Mouse (Mus musculus): Measurements from ENCODE around the gene Myf6. TPM values are rescaled to one million over a fixed set of nuclear protein-coding genes. Genes with fewer than 3 reads are reported as not detected.
A peak's percentile ranks its signal among the peaks of the same experiment; 100 is the strongest.

The Myf6 gene
- polyA plus RNA-seq, 1 experiment = 4.4 TPM

DNA sequence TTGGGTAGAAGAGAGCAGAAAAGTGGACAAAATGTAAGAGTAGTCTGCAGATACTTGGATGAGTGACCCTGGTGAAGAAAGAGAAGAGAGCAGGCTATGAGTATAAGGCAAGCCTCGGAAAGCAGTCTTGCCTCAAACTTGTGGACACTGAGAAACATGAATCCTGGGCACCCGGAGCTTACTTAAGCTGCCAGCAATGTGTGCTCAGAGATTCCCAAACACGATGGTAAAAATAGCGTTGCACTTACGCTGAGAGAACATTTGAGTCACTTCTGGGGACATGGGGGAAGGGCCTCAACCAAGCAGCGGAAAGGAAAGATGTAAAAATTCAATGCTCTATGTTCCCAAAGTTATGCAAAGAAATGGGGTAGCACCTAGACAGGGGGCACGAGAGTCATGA is 5.1 kb upstream of the Myf6 start:
- H3K36me3 ChIP-seq (ENCODE audit: control insufficient read depth, insufficient read depth) = no peaks in the 10 kb centered on the region
- no peak overlapping the region for H3ac ChIP-seq (ENCODE audit: control insufficient read depth, insufficient read length)
- TF ChIP-seq TCF12 (IDR thresholded peaks at IDR 0.05; ENCODE audit: insufficient read depth, poor library complexity, severe bottlenecking) (no peak), POLR2AphosphoS2 (IDR thresholded peaks at IDR 0.05; ENCODE audit: insufficient read length, low read depth) (peak; percentile 52), MYOD1 (IDR thresholded peaks at IDR 0.05; ENCODE audit: control insufficient read depth in 1 of 3, insufficient read length in 2 of 3, low read depth in 2 of 3) (no peak), POLR2A (IDR thresholded peaks at IDR 0.05; ENCODE audit: insufficient read length, low read depth) (peak; percentile 29), TCF3 (IDR thresholded peaks at IDR 0.05; ENCODE audit: insufficient read length, low read depth) (no peak), MYOG (IDR thresholded peaks at IDR 0.05; ENCODE audit: control insufficient read depth in 1 of 3, insufficient read depth in 1 of 3, insufficient read length in 2 of 3, low read depth in 2 of 3) (no peak), USF1 (IDR thresholded peaks at IDR 0.05; ENCODE audit: low read depth) (no peak), MAX (IDR thresholded peaks at IDR 0.05; ENCODE audit: low read depth) (no peak), E2F4 (IDR thresholded peaks at IDR 0.05; ENCODE audit: insufficient read depth) (no peak), REST (IDR thresholded peaks at IDR 0.05; ENCODE audit: insufficient read depth, insufficient read length) (no peak), CEBPB (IDR thresholded peaks at IDR 0.05; ENCODE audit: insufficient read depth, poor library complexity, severe bottlenecking) (0 out of 2 replicates have a peak, but pooled peaks have one; percentile 38)
- H3K4me2 ChIP-seq (ENCODE audit: low read depth) = peak overlapping the region; percentile 87
- H3K4me3 ChIP-seq = peak overlapping the region; percentile 3
- H3K79me2 ChIP-seq (ENCODE audit: control insufficient read depth, insufficient read depth) = no peaks in the 10 kb centered on the region
- H3K27me3 ChIP-seq (ENCODE audit: control insufficient read depth, insufficient read depth, insufficient read length) = no peaks in the 10 kb centered on the region

DNA sequence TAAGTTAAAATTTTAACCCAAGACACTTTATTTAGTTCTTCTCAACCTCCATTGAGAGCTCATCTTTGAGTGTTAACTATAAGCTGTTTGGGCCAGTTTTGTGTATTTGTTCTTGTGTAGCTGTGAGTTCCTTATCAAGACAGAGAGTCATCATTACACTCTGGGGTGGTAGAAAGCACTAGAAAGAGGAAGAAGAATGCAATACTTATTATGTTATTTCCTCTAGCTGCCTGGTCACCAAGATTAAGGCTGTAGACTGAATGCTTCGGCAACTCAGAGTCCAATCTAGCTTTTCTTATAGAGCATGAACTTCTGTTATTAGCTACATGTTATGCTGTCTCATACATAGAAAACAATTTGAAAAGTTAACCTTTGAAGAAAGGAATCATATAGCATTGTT is 1.9 kb upstream of the Myf6 start:
- H3K27me3 ChIP-seq (ENCODE audit: control insufficient read depth, insufficient read depth, insufficient read length) = no peaks in the 10 kb centered on the region
- peaks cover 4% of the 10 kb centered on the region for H3K79me2 ChIP-seq (ENCODE audit: control insufficient read depth, insufficient read depth)
- no peak overlapping the region for H3ac ChIP-seq (ENCODE audit: control insufficient read depth, insufficient read length)
- TF ChIP-seq SRF (IDR thresholded peaks at IDR 0.05; ENCODE audit: control insufficient read depth, insufficient read length, low read depth) (no peak), TCF12 (IDR thresholded peaks at IDR 0.05; ENCODE audit: insufficient read depth, poor library complexity, severe bottlenecking) (no peak)
- no peak overlapping the region for H3K4me3 ChIP-seq
- no peak overlapping the region for H3K4me2 ChIP-seq (ENCODE audit: low read depth)
- no peaks in the 10 kb centered on the region for H3K36me3 ChIP-seq (ENCODE audit: control insufficient read depth, insufficient read depth)

DNA sequence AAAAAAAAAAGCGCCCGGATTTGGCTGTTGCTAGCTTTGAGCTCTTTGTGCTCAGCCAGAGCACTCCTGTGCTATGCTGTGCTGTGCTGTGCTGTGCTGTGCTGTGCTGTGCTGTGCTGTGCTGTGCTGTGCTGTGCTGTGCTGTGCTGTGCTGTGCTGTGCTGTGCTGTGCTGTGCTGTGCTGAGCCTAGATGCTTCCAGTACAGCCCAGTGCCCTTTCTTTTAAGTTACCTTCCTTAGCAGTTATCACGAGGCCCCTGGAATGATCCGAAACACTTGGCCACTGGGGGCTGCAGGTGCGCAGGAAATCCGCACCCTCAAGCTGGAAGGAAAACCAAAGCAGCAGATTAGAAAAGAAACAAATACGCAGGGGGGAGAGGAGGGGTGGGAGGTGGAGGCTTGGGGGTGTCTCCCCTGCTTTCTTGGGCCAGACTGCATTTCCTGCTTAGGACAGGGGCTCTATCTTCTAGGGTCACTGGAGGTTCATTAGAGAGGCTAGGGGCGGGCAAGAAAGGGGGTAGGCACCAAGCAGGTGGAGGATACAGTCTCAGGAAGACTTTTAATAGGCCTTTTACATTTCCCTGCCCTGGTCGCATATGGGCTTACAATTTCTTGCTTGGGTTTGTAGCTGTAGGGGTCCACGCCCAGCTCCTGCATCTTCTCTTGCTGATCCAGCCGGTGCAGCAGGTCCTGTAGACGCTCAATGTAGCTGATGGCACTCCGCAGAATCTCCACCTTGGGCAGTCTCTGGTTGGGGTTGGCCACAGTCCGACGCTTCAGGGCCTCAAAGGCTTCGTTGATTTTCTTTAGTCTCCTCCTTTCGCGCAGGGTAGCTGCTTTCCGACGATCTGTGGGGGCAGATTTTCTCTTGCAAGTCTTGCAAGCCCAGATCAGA is 710 bp downstream of the Myf6 start:
- peak overlapping the region; percentile 16 for H3K4me3 ChIP-seq
- H3ac ChIP-seq (ENCODE audit: control insufficient read depth, insufficient read length) = no peak overlapping the region
- no peaks in the 10 kb centered on the region for H3K36me3 ChIP-seq (ENCODE audit: control insufficient read depth, insufficient read depth)
- TF ChIP-seq TCF3 (IDR thresholded peaks at IDR 0.05; ENCODE audit: insufficient read length, low read depth) (no peak), POLR2AphosphoS2 (IDR thresholded peaks at IDR 0.05; ENCODE audit: insufficient read length, low read depth) (no peak), CEBPB (IDR thresholded peaks at IDR 0.05; ENCODE audit: insufficient read depth, poor library complexity, severe bottlenecking) (no peak), REST (IDR thresholded peaks at IDR 0.05; ENCODE audit: insufficient read depth, insufficient read length) (no peak), TCF12 (IDR thresholded peaks at IDR 0.05; ENCODE audit: insufficient read depth, poor library complexity, severe bottlenecking) (no peak), MAX (IDR thresholded peaks at IDR 0.05; ENCODE audit: low read depth) (no peak), MYOG (IDR thresholded peaks at IDR 0.05; ENCODE audit: control insufficient read depth in 1 of 3, insufficient read depth in 1 of 3, insufficient read length in 2 of 3, low read depth in 2 of 3) (no peak), USF1 (IDR thresholded peaks at IDR 0.05; ENCODE audit: low read depth) (no peak), SRF (IDR thresholded peaks at IDR 0.05; ENCODE audit: control insufficient read depth, insufficient read length, low read depth) (no peak), E2F4 (IDR thresholded peaks at IDR 0.05; ENCODE audit: insufficient read depth) (no peak), POLR2A (IDR thresholded peaks at IDR 0.05; ENCODE audit: insufficient read length, low read depth) (no peak), MYOD1 (IDR thresholded peaks at IDR 0.05; ENCODE audit: control insufficient read depth in 1 of 3, insufficient read length in 2 of 3, low read depth in 2 of 3) (no peak)
- peak overlapping the region; percentile 90 for H3K4me2 ChIP-seq (ENCODE audit: low read depth)
- no peaks in the 10 kb centered on the region for H3K27me3 ChIP-seq (ENCODE audit: control insufficient read depth, insufficient read depth, insufficient read length)
- H3K79me2 ChIP-seq (ENCODE audit: control insufficient read depth, insufficient read depth) = peaks cover 16% of the 10 kb centered on the region

DNA sequence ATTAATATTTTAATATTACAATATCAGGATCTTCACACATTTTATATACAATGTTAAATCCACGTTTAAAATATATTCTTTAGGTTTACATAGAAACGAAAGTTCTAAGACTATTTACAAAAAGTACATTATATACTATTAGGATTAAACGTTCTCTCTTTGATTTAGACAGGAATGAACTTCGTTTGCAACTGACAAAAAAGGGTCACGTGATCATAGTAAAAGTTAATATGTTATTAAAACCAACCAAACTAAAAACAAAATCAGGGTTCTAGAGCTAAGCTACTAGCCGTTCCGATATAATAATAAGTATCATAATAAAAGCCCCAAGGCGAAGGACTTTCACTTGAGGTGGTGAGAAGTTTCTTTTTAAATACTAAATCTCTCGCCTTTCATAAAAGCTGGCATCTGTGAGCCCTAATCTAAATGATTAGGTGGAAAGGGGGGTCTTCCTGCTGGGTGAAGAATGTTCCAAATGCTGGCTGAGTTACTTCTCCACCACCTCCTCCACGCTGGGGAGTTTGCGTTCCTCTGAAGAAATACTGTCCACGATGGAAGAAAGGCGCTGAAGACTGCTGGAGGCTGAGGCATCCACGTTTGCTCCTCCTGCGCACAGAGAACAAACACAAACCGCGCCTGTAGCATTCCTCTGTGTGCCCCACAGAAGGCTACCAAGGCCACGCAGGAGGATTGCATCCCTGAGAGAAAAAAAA is 1.5 kb downstream of the Myf6 start:
- peaks cover 22% of the 10 kb centered on the region for H3K79me2 ChIP-seq (ENCODE audit: control insufficient read depth, insufficient read depth)
- H3K36me3 ChIP-seq (ENCODE audit: control insufficient read depth, insufficient read depth) = no peaks in the 10 kb centered on the region
- peak overlapping the region; percentile 90 for H3K4me2 ChIP-seq (ENCODE audit: low read depth)
- no peak overlapping the region for H3ac ChIP-seq (ENCODE audit: control insufficient read depth, insufficient read length)
- H3K27me3 ChIP-seq (ENCODE audit: control insufficient read depth, insufficient read depth, insufficient read length) = no peaks in the 10 kb centered on the region
- peak overlapping the region; percentile 16 for H3K4me3 ChIP-seq
- TF ChIP-seq USF1 (IDR thresholded peaks at IDR 0.05; ENCODE audit: low read depth) = peak; percentile 89
- no peak for TF ChIP-seq MAX (IDR thresholded peaks at IDR 0.05; ENCODE audit: low read depth)
- no peak for TF ChIP-seq REST (IDR thresholded peaks at IDR 0.05; ENCODE audit: insufficient read depth, insufficient read length)
